Mouse (Mus musculus) heart, embryonic 12.5 days (tissue): ENCODE results near the gene Magel2. TPM values are rescaled to one million over a fixed set of nuclear protein-coding genes. Genes with fewer than 3 reads are reported as not detected.

Source experiments
- ATAC-seq: fragments of 200-750 bp; cut with Nextera tagmentation; 2 replicates; pipeline ENCODE4 v1.8.0; 2017; ENCODE audit warnings: moderate TSS enrichment, moderate library complexity; ENCODE audit not compliant: insufficient number of reproducible peaks, low FRiP score
- H3K27ac ChIP-seq: fragments of 300-500 bp; sonication (generic); 2 replicates; pipeline ENCODE4 v1.5.1; 2016; ENCODE audit warnings: mild to moderate bottlenecking, moderate library complexity; ENCODE audit not compliant: poor library complexity, severe bottlenecking
- H3K27me3 ChIP-seq: fragments of 300-500 bp; sonication (generic); replicated peaks from 2 replicates; pipeline ENCODE4 v1.6.1; 2016; ENCODE audit warnings: mild to moderate bottlenecking, moderate library complexity
- H3K36me3 ChIP-seq: fragments of 300-500 bp; sonication (generic); 2 replicates; pipeline ENCODE4 v1.6.1; 2016; ENCODE audit warnings: mild to moderate bottlenecking, moderate library complexity
- H3K4me1 ChIP-seq: fragments of 300-500 bp; sonication (generic); replicated peaks from 2 replicates; pipeline ENCODE4 v1.6.1; 2016; ENCODE audit warnings: mild to moderate bottlenecking
- H3K4me2 ChIP-seq: fragments of 300-500 bp; sonication (generic); 2 replicates; pipeline ENCODE4 v1.6.1; 2016; ENCODE audit warnings: mild to moderate bottlenecking, moderate library complexity
- H3K4me3 ChIP-seq: fragments of 300-500 bp; sonication (generic); 2 replicates; pipeline ENCODE4 v1.5.1; 2016; ENCODE audit warnings: mild to moderate bottlenecking
- H3K9ac ChIP-seq: fragments of 300-500 bp; sonication (generic); 2 replicates; pipeline ENCODE4 v1.6.1; 2016; ENCODE audit warnings: mild to moderate bottlenecking, moderate library complexity
- H3K9me3 ChIP-seq: fragments of 300-500 bp; sonication (generic); replicated peaks from 2 replicates; pipeline ENCODE4 v1.6.1; 2016; ENCODE audit warnings: mild to moderate bottlenecking, moderate library complexity
- WGBS: fragments of 180-500 bp; shearing (Covaris S2); methylation state at CpG from one replicate; pipeline ENCODE4 v1.1.7; 2016; 5-methylcytosine and 5-hydroxymethylcytosine counted together
- polyA plus RNA-seq: library from polyadenylated mRNA; unstranded; fragments of >200 nt; fragmentation: Nextera tagmentation; extraction: Ambion mirVana; gene quantifications from 2 replicates; pipeline ENCODE4 v1.2.1, GENCODE M21; 2016

Gene Magel2
- polyA plus RNA-seq, 1 experiment from 2014 or later = 0.49 TPM

DNA sequence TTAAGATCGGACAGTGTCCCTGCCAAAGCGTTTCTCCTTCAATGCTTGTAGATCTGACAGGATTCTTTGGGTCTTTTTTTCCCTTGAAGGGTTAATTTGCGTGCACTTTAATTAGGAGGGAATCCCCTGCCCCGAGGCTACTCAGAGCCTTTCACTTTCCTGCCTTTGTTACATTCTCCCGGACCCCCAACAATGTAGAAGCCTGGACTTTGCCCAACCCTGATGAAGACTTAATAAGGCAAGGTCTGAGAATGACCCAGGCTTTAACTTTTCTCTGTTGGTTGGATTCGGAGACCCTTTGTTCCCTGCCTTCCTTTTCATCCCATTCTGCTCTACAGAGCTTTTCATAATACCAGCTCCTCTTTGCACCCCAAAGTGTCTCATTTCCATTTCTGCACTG lies 43.8 kb downstream of the Magel2 start:
- Histone ChIP-seq H3K27me3 (0 out of 2 replicates have a peak, but pooled peaks cover 5% of the 10 kb centered on the region), H3K27ac (no peak overlapping the region), H3K36me3 (no peaks in the 10 kb centered on the region), H3K9ac (no peak overlapping the region), H3K4me2 (no peak overlapping the region), H3K4me1 (peaks cover 11% of the 10 kb centered on the region), H3K4me3 (no peak overlapping the region), H3K9me3 (peaks cover 30% of the 10 kb centered on the region)
- ATAC-seq = no peak
- WGBS = 64% methylated on average over 6 of the region's 6 CpGs

DNA sequence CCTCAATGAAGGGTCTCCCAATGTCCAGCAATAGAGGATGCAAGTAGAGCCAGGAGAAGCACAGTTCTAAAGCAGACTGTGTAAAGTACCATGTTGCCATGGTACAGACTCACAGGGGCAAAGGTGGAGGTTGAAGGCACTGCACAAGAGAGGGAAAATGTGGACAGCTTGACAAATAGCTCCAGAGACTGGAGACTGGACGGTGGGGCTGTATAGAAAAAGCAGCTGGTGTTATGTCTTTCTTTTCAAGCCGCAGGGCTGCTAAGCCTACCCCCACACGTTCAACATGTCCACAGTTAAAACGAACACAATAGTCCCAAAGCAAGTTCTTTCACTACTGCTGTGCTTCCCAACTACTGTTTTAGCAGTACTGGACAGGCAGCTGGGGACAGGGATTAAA lies 46.4 kb downstream of the Magel2 start:
- peaks cover 11% of the 10 kb centered on the region for H3K4me1 ChIP-seq
- no peak for ATAC-seq
- 54% methylated on average over 4 of the region's 4 CpGs for WGBS
- H3K4me2 ChIP-seq = no peak overlapping the region
- H3K9ac ChIP-seq = no peak overlapping the region
- peaks cover 27% of the 10 kb centered on the region for H3K9me3 ChIP-seq
- H3K27ac ChIP-seq = no peak overlapping the region
- H3K4me3 ChIP-seq = no peak overlapping the region
- H3K36me3 ChIP-seq = no peaks in the 10 kb centered on the region
- H3K27me3 ChIP-seq = 0 out of 2 replicates have a peak, but pooled peaks cover 5% of the 10 kb centered on the region

DNA sequence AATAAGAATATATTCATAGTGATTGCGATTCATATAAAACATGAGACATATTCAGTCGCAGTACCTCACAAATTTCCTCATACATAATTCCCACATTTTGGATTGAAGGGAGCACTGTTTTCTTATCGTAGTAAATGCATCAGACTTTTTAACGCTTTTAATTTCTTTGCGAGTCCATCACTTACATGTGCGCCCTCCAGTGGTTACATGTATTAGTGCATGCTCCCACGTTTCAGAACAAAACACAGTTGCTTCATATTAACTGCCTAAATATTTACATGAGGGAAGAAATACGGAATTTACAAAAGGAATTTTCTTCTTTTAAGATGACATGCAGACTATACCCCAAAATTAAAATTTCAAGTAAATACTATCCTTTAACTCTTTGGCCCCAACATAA lies 51.5 kb downstream of the Magel2 start:
- WGBS = 21% methylated on average over 8 of the region's 8 CpGs
- H3K36me3 ChIP-seq = no peaks in the 10 kb centered on the region
- no peak overlapping the region for H3K4me3 ChIP-seq
- no peaks in the 10 kb centered on the region for H3K4me1 ChIP-seq
- no peak for ATAC-seq
- H3K4me2 ChIP-seq = no peak overlapping the region
- 0 out of 2 replicates have a peak, but pooled peaks cover 2% of the 10 kb centered on the region for H3K27me3 ChIP-seq
- peaks cover 1% of the 10 kb centered on the region; the same call in 1 of the 2 replicates for H3K9me3 ChIP-seq
- H3K9ac ChIP-seq = no peak overlapping the region
- H3K27ac ChIP-seq = no peak overlapping the region

Other genes with a start within 250 kb of the Magel2 start
- gene Ndn, start 30.4 kb upstream of the Magel2 start, polyA plus RNA-seq = 63.0 and 64.3 TPM in 2 replicates
- 2.7 and 3.4 TPM in 2 replicates for gene Mkrn3, start 43.1 kb downstream of the Magel2 start, polyA plus RNA-seq
- gene Peg12, start 87.5 kb downstream of the Magel2 start, polyA plus RNA-seq = 11.9 and 13.5 TPM in 2 replicates